Mouse (Mus musculus): ENCODE measurements around the gene Hoxc10. TPM values are rescaled to one million over a fixed set of nuclear protein-coding genes. Genes with fewer than 3 reads are reported as not detected.

Gene Hoxc10
- polyA plus RNA-seq, 1 experiment from 2014 or later: not detected

GRCm38 (mm10) chr15:102954192-102955006 lies 12.2 kb upstream of the Hoxc10 start, which contains the start of gene Hoxc11:
Hoxc11 (plus strand) TSS chr15:102954427.
- H3K36me3 ChIP-seq (ENCODE audit: control insufficient read depth, insufficient read depth): no peaks in the 10 kb centered on the region
- H3K4me1 ChIP-seq (ENCODE audit: control insufficient read depth, low read depth, low read length): no peaks in the 10 kb centered on the region
- WGBS (ENCODE audit: insufficient replicate concordance): 2% methylated on average over 55 of the region's 57 CpGs
- no peak within 1 kb of the TSS for H3K4me3 ChIP-seq (ENCODE audit: low read depth, low read length)
- no peak within 1 kb of the TSS for H3K27ac ChIP-seq (ENCODE audit: low read length)
- peaks cover 96% of the 10 kb centered on the region for H3K27me3 ChIP-seq (ENCODE audit: control insufficient read depth, insufficient read depth, low read depth, low read length)
- H3K9me3 ChIP-seq (replicated peaks; ENCODE audit: control insufficient read depth, low read length): no peaks in the 10 kb centered on the region
- H3K4me2 ChIP-seq (ENCODE audit: low read depth, low read length): no peak within 1 kb of the TSS
- ATAC-seq (ENCODE audit: low read depth): no peak
- no peak within 1 kb of the TSS for H3K9ac ChIP-seq (ENCODE audit: low read depth, low read length)

- Histone ChIP-seq H3K27me3 (ENCODE audit: control insufficient read depth, insufficient read depth, low read depth, low read length) (peaks cover 96% of the 10 kb centered on the region), H3K27ac (ENCODE audit: low read length) (no peak overlapping the region), H3K4me1 (ENCODE audit: control insufficient read depth, low read depth, low read length) (no peaks in the 10 kb centered on the region), H3K9me3 (replicated peaks; ENCODE audit: control insufficient read depth, low read length) (no peaks in the 10 kb centered on the region), H3K4me2 (ENCODE audit: low read depth, low read length) (no peak overlapping the region), H3K36me3 (ENCODE audit: control insufficient read depth, insufficient read depth) (no peaks in the 10 kb centered on the region), H3K9ac (ENCODE audit: low read depth, low read length) (no peak overlapping the region), H3K4me3 (ENCODE audit: low read depth, low read length) (no peak overlapping the region)
- ATAC-seq (ENCODE audit: low read depth): no peak
- WGBS (ENCODE audit: insufficient replicate concordance): under 1% methylated on average over 27 of the region's 28 CpGs
Observed at GRCm38 (mm10) chr15:102955007-102955382, 11.6 kb upstream of the Hoxc10 start.

GRCm38 (mm10) chr15:102955833-102956640 lies 10.6 kb upstream of the Hoxc10 start:
- Histone ChIP-seq H3K4me3 (ENCODE audit: low read depth, low read length) (no peak overlapping the region), H3K4me2 (ENCODE audit: low read depth, low read length) (no peak overlapping the region), H3K27me3 (ENCODE audit: control insufficient read depth, insufficient read depth, low read depth, low read length) (peaks cover 97% of the 10 kb centered on the region), H3K27ac (ENCODE audit: low read length) (no peak overlapping the region), H3K9ac (ENCODE audit: low read depth, low read length) (no peak overlapping the region), H3K4me1 (ENCODE audit: control insufficient read depth, low read depth, low read length) (no peaks in the 10 kb centered on the region), H3K36me3 (ENCODE audit: control insufficient read depth, insufficient read depth) (no peaks in the 10 kb centered on the region), H3K9me3 (replicated peaks; ENCODE audit: control insufficient read depth, low read length) (no peaks in the 10 kb centered on the region)
- 1% methylated on average over 40 of the region's 40 CpGs for WGBS (ENCODE audit: insufficient replicate concordance)
- ATAC-seq (ENCODE audit: low read depth): no peak

GRCm38 (mm10) chr15:102956906-102957305 lies 9.7 kb upstream of the Hoxc10 start:
- WGBS (ENCODE audit: insufficient replicate concordance): 2% methylated on average over 12 of the region's 12 CpGs
- no peak for ATAC-seq (ENCODE audit: low read depth)
- H3K36me3 ChIP-seq (ENCODE audit: control insufficient read depth, insufficient read depth): no peaks in the 10 kb centered on the region
- H3K4me1 ChIP-seq (ENCODE audit: control insufficient read depth, low read depth, low read length): no peaks in the 10 kb centered on the region
- H3K27me3 ChIP-seq (ENCODE audit: control insufficient read depth, insufficient read depth, low read depth, low read length): peaks cover 97% of the 10 kb centered on the region
- no peak overlapping the region for H3K9ac ChIP-seq (ENCODE audit: low read depth, low read length)
- no peak overlapping the region for H3K4me3 ChIP-seq (ENCODE audit: low read depth, low read length)
- H3K27ac ChIP-seq (ENCODE audit: low read length): no peak overlapping the region
- no peak overlapping the region for H3K4me2 ChIP-seq (ENCODE audit: low read depth, low read length)
- no peaks in the 10 kb centered on the region for H3K9me3 ChIP-seq (replicated peaks; ENCODE audit: control insufficient read depth, low read length)

- peaks cover 95% of the 10 kb centered on the region for H3K27me3 ChIP-seq (ENCODE audit: control insufficient read depth, insufficient read depth, low read depth, low read length)
Observed at GRCm38 (mm10) chr15:102959663-102960191, 6.9 kb upstream of the Hoxc10 start.

GRCm38 (mm10) chr15:102961728-102962127 lies 4.9 kb upstream of the Hoxc10 start:
- no peak overlapping the region for H3K9ac ChIP-seq (ENCODE audit: low read depth, low read length)
- H3K27me3 ChIP-seq (ENCODE audit: control insufficient read depth, insufficient read depth, low read depth, low read length): peaks cover 95% of the 10 kb centered on the region
- no peak overlapping the region for H3K4me2 ChIP-seq (ENCODE audit: low read depth, low read length)
- ATAC-seq (ENCODE audit: low read depth): no peak
- H3K9me3 ChIP-seq (replicated peaks; ENCODE audit: control insufficient read depth, low read length): no peaks in the 10 kb centered on the region
- H3K4me1 ChIP-seq (ENCODE audit: control insufficient read depth, low read depth, low read length): no peaks in the 10 kb centered on the region
- 4% methylated on average over 6 of the region's 6 CpGs for WGBS (ENCODE audit: insufficient replicate concordance)
- H3K27ac ChIP-seq (ENCODE audit: low read length): no peak overlapping the region
- no peaks in the 10 kb centered on the region for H3K36me3 ChIP-seq (ENCODE audit: control insufficient read depth, insufficient read depth)
- H3K4me3 ChIP-seq (ENCODE audit: low read depth, low read length): no peak overlapping the region

More at GRCm38 (mm10) chr15:102959663-102960191, 6.9 kb upstream of the Hoxc10 start:
- under 1% methylated on average over 13 of the region's 13 CpGs for WGBS (ENCODE audit: insufficient replicate concordance)
- H3K9ac ChIP-seq (ENCODE audit: low read depth, low read length): no peak overlapping the region
- no peaks in the 10 kb centered on the region for H3K36me3 ChIP-seq (ENCODE audit: control insufficient read depth, insufficient read depth)
- no peak overlapping the region for H3K27ac ChIP-seq (ENCODE audit: low read length)
- H3K4me2 ChIP-seq (ENCODE audit: low read depth, low read length): no peak overlapping the region
- ATAC-seq (ENCODE audit: low read depth): no peak
- no peaks in the 10 kb centered on the region for H3K9me3 ChIP-seq (replicated peaks; ENCODE audit: control insufficient read depth, low read length)
- H3K4me1 ChIP-seq (ENCODE audit: control insufficient read depth, low read depth, low read length): no peaks in the 10 kb centered on the region
- no peak overlapping the region for H3K4me3 ChIP-seq (ENCODE audit: low read depth, low read length)

- H3K36me3 ChIP-seq (ENCODE audit: control insufficient read depth, insufficient read depth): no peaks in the 10 kb centered on the region
- no peaks in the 10 kb centered on the region for H3K9me3 ChIP-seq (replicated peaks; ENCODE audit: control insufficient read depth, low read length)
- no peaks in the 10 kb centered on the region for H3K4me1 ChIP-seq (ENCODE audit: control insufficient read depth, low read depth, low read length)
- H3K4me2 ChIP-seq (ENCODE audit: low read depth, low read length): no peak overlapping the region
- no peak for ATAC-seq (ENCODE audit: low read depth)
- no peak overlapping the region for H3K9ac ChIP-seq (ENCODE audit: low read depth, low read length)
- 4% methylated on average over 13 of the region's 13 CpGs for WGBS (ENCODE audit: insufficient replicate concordance)
- H3K27ac ChIP-seq (ENCODE audit: low read length): no peak overlapping the region
- H3K27me3 ChIP-seq (ENCODE audit: control insufficient read depth, insufficient read depth, low read depth, low read length): peaks cover 95% of the 10 kb centered on the region
- no peak overlapping the region for H3K4me3 ChIP-seq (ENCODE audit: low read depth, low read length)
Observed at GRCm38 (mm10) chr15:102962492-102962891, 4.1 kb upstream of the Hoxc10 start.

- no peaks in the 10 kb centered on the region for H3K9me3 ChIP-seq (replicated peaks; ENCODE audit: control insufficient read depth, low read length)
- no peak overlapping the region for H3K4me2 ChIP-seq (ENCODE audit: low read depth, low read length)
- H3K4me3 ChIP-seq (ENCODE audit: low read depth, low read length): no peak overlapping the region
- no peak overlapping the region for H3K9ac ChIP-seq (ENCODE audit: low read depth, low read length)
- H3K4me1 ChIP-seq (ENCODE audit: control insufficient read depth, low read depth, low read length): no peaks in the 10 kb centered on the region
- no peak overlapping the region for H3K27ac ChIP-seq (ENCODE audit: low read length)
- ATAC-seq (ENCODE audit: low read depth): no peak
- 6% methylated on average over 8 of the region's 8 CpGs for WGBS (ENCODE audit: insufficient replicate concordance)
- H3K36me3 ChIP-seq (ENCODE audit: control insufficient read depth, insufficient read depth): no peaks in the 10 kb centered on the region
- peaks cover 93% of the 10 kb centered on the region for H3K27me3 ChIP-seq (ENCODE audit: control insufficient read depth, insufficient read depth, low read depth, low read length)
Observed at GRCm38 (mm10) chr15:102963259-102963658, 3.3 kb upstream of the Hoxc10 start.

Data from liver, embryonic 16.5 days (tissue).